Mouse (Mus musculus) adrenal gland, adult 8-10 months (tissue): ENCODE results near the gene Lamc3. TPM values are rescaled to one million over a fixed set of nuclear protein-coding genes. Genes with fewer than 3 reads are reported as not detected.

Source experiments
- DNase-seq: peaks from one replicate; pipeline ENCODE4 v3.0.0; 2022
- total RNA-seq, 4 experiments: library from RNA; stranded (reverse); gene quantifications; 2 replicates each; pipeline ENCODE4 v1.2.4; 2022

Gene Lamc3
- total RNA-seq, 4 experiments from 2014 or later = 18.8 to 22.1 (median 20.7) TPM

GRCm38 (mm10) chr2:31987774-31988173 is 100.7 kb downstream of the Lamc3 start:
- no peak for DNase-seq

- no peak for DNase-seq
These were observed 103.9 kb downstream of the Lamc3 start for GRCm38 (mm10) chr2:31990961-31991360.

DNA sequence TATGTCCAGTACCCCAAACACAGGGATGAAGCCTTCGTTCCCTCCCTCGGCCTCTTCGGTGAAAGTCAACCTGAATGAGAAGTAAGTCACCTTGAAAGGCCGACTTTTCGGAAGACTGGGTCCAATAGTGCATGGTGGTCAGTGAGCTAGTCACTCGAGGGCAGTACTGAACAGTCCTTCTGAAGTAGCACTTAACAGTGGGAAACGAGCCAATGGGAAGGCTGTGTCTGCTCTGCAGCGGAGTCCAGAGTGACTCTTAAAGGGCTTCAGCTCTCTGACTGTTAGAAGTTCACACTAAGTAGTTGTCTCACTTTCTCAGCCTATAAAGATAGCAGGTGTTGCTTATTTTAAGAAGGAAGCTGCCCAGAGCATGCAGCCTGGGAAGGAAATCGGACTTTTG is 107.8 kb downstream of the Lamc3 start:
- DNase-seq = no peak

GRCm38 (mm10) chr2:31996060-31996459 is 109.0 kb downstream of the Lamc3 start:
- DNase-seq = no peak

Other genes starting within 250 kb of the Lamc3 start
- under 1 TPM in 1 of 4 experiments, not detected in 3; 0.22 TPM for gene Prdm12, start 247.3 kb upstream of the Lamc3 start, total RNA-seq
- 10 to 100 TPM; 22.2 to 31.0 (median 28.4) TPM for gene Exosc2, start 216.6 kb upstream of the Lamc3 start, total RNA-seq
- gene Abl1, start 198.9 kb upstream of the Lamc3 start, total RNA-seq = 100 to 1,000 TPM in 1 of 4 experiments, 10 to 100 TPM in 3; 80.1 to 111 (median 87.9) TPM
- gene Qrfp, start 76.7 kb upstream of the Lamc3 start, total RNA-seq = not detected
- gene Fibcd1, start 41.3 kb upstream of the Lamc3 start, total RNA-seq = under 1 TPM; 0.09 to 0.13 (median 0.11) TPM
- 10 to 100 TPM; 69.5 to 91.7 (median 75.3) TPM for gene Aif1l, start 62.8 kb downstream of the Lamc3 start, total RNA-seq
- 10 to 100 TPM; 64.9 to 70.7 (median 69.0) TPM for gene Nup214, start 87.1 kb downstream of the Lamc3 start, total RNA-seq
- gene Fam78a, start 197.6 kb downstream of the Lamc3 start, total RNA-seq = 1 to 10 TPM in 3 of 4 experiments, under 1 TPM in 1; 0.59 to 3.9 (median 2.6) TPM
- gene Plpp7, start 208.2 kb downstream of the Lamc3 start, total RNA-seq = 1 to 10 TPM; 5.5 to 9.0 (median 6.5) TPM